Mouse (Mus musculus): ENCODE data around the gene Tmod4.

The Tmod4 gene

DNA sequence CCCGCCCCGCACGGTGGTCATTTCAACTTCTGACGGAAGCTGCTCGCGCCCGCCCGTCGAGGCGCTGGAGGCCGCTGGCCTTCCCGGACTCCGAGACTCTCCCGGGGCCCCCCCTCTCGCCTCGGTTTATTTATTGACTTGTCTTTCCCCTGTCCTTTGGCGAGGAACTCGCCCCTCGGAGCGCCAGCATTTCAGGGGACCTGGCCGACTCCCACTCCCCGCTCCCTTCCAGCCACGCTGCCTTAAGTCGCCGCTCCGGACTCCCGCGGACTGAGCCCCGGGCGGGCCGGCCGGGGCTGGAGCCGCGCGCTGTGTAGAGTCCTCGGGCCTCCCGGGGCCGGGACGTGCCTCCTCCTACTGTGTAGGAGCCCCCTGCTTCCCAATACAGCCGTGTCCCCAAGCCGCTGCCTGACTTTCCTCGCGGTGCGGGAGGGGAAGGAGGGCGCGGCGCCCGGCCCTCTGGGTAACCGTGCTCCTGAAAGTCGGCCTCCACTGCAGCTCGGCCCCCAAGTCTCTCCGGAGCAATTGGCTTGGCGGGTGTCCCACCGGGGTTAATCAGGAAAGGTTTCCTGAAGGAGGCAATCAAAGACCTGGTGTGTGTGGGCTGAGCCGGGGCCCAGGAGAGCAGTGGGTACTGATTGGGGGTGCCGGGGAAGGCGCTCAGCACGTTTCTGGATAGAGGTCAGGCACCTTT, 49.1 kb downstream of the Tmod4 start:
- DNase-seq (ENCODE audit: low read depth, low spot score): no peak

DNA sequence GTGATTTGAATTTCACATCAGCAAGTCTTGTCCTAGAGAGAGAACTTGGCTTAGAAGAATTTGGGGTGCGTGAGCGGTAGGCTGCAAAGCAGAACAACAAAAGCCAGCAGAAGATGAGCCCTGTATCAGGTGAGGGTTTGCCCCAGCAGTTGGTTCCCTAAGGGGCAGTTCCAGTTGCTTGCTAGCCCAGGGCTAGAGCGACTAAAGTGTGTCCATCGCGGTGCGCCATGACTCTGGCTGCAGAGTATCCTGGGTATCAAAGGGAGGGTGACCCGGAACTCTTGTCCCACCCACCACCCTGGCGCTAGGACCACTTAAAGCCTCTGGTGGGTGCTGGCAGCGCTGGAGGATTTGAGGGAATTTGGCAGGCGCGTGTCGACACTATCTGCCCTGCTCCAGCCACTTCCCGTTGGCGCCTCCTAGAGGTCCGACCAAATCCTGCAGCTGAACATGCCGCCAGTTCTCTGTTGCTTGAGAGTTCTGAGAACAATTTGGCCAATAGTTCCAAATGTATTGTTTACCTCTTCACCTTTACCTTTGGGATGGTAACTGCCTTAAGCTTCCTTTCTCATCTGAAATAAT, 49.8 kb downstream of the Tmod4 start:
- DNase-seq (ENCODE audit: low read depth, low spot score): peak; percentile 78

DNA sequence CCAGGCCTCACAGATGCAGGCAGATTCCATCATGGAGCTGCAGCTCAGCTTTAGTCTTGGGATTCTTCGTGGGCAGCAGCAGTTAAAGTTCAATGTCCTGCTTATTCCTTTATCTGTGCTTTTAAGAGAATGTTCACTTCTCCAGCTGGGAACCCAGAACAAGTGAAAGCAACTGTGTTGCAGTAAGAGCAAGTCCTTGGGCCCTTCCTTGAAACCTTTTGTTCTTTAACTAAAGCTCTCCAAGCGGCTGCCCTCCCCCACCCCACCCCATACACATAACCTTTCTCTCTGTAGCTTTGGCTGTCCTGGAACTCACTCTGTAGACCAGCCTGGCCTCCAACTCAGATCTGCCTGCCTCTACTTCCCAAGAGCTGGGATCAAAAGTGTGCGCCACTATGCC, 52.2 kb downstream of the Tmod4 start:
- DNase-seq (ENCODE audit: low read depth, low spot score): no peak

GRCm38 (mm10) chr3:95177583-95177982, 53.3 kb downstream of the Tmod4 start:
- DNase-seq (ENCODE audit: low read depth, low spot score): no peak

Measured in embryo, embryonic 11.5 days (tissue).